Mouse (Mus musculus) 3T3-L1 (cell line): ENCODE measurements around the gene Tnnc1.
A peak's percentile ranks its signal among the peaks of the same experiment; 100 is the strongest.

Experiments used
- DNase-seq: peaks from one replicate; pipeline ENCODE4 v3.0.0-alpha.2; 2015; ENCODE audit warnings: low read depth, low spot score

The Tnnc1 gene

DNA sequence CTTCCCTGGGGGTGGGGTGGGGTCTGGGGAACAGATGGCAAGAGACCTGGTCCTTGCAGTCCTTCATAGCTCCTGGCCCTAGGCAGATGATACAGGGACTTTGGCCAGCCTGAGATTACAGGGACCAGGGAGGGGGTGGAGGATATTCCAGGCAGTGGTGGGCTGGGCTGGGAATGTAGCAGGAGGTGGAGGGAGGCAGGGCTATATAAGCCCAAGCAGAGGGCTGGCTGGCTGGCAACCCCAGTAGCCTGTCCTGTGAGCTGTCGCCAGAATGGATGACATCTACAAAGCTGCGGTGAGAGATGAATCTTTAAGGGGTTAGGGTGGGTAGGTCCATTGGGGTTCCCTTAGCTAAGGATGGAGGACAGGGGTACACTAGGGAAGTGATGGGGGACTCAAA is at the start of gene Tnnc1:
Tnnc1 (plus strand) TSS at position 229 of the 400 bp plus-strand sequence.
- no peak for DNase-seq

- DNase-seq: no peak
These were observed 47.6 kb upstream of the Tnnc1 start for GRCm38 (mm10) chr14:31160196-31161150.

GRCm38 (mm10) chr14:31161191-31161590 is 46.9 kb upstream of the Tnnc1 start:
- DNase-seq: no peak

DNA sequence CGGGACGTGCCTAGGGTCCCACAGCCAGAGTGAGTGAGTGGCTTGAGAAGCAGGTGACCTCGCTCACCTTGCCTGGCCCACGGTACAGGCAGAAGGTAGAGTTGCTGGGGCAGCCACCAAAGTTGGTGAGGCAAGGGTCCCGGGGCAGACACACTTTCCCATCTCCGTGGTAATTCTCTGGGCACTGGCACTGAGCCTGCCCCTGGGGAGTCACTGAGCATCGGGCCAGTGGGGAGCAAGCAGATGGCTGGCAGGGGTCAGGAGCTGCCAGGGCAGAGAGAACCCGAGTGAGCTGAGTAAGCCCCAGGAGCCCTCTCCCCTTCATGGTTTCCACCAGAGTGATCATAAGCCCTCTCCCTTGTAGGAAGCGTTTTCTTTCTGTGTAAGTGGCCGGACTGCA is 46.5 kb upstream of the Tnnc1 start:
- no peak for DNase-seq

GRCm38 (mm10) chr14:31164067-31164466 is 44.0 kb upstream of the Tnnc1 start:
- DNase-seq: no peak

- DNase-seq: no peak
These were observed 43.1 kb upstream of the Tnnc1 start for GRCm38 (mm10) chr14:31165010-31165409.

- DNase-seq: no peak
These were observed 42.7 kb upstream of the Tnnc1 start for GRCm38 (mm10) chr14:31165458-31165857.

DNA sequence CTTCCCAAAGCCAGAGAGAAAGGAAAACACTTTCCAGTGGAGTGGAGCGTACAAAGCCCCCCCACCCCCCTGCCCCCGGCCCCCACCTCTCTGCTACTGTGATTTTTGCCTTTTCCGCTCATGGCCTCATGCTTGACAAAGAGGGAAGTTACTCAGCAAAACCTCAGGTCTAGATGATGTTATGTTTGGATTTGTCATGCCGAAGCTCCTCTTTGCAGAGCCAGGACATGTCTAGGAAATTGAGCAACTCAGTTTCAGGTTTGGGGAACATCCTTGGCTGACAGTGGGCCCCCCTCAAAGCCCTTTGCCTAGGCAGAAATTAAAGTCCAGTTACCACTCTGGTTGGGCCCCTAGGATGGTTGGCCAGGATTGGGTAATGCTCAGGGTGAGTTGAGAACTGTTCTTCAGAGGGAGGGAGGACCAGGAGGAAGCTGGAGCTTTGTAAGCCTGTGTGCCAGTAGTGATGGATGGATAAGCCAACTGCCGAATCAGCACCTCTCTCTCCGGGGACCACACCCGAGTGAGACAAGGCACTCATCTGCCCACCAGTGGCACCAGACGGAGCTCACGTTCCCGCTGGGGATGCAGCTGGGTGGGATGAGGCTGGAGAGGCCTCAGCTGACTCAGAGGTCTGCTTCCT is 42.0 kb upstream of the Tnnc1 start:
- DNase-seq: peak; percentile 9

- DNase-seq: no peak
These were observed 41.3 kb upstream of the Tnnc1 start for GRCm38 (mm10) chr14:31166827-31167226.

GRCm38 (mm10) chr14:31168425-31168824 is 39.7 kb upstream of the Tnnc1 start, which contains the start of gene Stab1:
TSS of gene Stab1 (minus strand) at chr14:31168641.
- no peak for DNase-seq

- no peak for DNase-seq
These were observed 38.6 kb upstream of the Tnnc1 start for GRCm38 (mm10) chr14:31169508-31169907.

DNA sequence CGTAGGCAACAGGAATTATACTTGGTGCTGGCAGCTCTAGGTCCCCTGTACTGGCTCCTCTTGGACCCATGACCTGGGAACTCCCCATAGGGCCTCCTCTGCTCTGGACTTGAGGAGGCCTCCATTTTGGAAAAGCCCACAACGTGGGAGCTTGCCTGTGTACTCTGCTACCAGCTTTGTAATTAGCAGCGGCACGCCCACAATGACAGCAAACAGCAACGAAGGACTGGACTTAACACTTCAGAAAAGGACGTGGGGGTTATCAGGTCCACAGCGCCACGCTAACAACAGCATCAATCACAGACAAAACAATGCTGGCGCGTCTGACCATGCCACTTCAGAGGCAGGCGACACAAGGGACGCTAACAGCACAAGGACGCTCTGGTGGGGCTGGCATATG is 37.1 kb upstream of the Tnnc1 start:
- DNase-seq: no peak

DNA sequence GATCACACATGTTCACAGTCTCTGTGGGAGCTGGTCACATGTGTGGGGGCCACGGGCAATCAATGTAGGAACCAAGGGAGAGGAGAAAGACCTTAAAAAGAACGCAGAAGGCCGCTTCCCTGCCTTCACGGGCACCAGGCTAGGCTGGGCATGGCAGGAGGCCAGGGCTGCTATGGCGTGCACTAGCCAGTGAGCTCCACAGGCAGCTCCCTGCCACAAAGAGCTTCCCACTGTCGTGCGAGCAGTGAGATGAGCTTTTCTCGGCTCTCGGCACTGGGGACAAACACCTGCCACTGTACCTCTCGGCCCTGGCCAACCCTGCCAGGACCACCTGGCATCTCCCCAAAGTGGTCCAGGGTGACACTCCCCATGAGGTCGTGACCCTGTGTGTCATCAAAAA is 36.7 kb upstream of the Tnnc1 start:
- no peak for DNase-seq

GRCm38 (mm10) chr14:31171821-31172220 is 36.3 kb upstream of the Tnnc1 start:
- DNase-seq: no peak

GRCm38 (mm10) chr14:31172781-31173455 is 35.2 kb upstream of the Tnnc1 start:
- DNase-seq: no peak

GRCm38 (mm10) chr14:31173537-31173936 is 34.6 kb upstream of the Tnnc1 start:
- DNase-seq: no peak

DNA sequence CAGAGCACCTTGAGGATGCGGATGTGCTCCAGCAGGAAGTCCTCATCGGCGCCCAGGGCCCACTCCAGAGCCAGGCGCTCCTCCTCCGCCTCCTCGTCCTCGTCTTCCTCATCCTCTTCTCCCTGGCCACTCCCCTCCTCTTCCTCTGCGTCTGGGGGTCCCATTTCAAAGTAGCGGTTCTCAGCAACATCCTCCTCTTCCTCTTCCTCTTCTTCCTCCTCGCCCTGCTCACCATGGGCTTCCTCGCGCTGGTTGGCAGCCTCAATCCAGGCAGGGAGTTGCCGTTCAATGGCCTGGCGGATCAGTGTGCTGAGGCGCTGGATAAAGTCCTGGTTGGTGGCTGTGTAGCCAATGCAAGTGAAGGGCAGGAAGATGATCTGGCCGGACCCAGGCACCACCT is 30.8 kb upstream of the Tnnc1 start:
- DNase-seq: no peak

GRCm38 (mm10) chr14:31177715-31178114 is 30.4 kb upstream of the Tnnc1 start:
- DNase-seq: no peak

GRCm38 (mm10) chr14:31179677-31180365 is 28.3 kb upstream of the Tnnc1 start:
- DNase-seq: no peak

GRCm38 (mm10) chr14:31181512-31181911 is 26.6 kb upstream of the Tnnc1 start:
- DNase-seq: no peak

- no peak for DNase-seq
These were observed 25.3 kb upstream of the Tnnc1 start for GRCm38 (mm10) chr14:31182786-31183290.
